Mouse (Mus musculus) Patski (cell line): ENCODE data around the gene Rapgef4. TPM values are rescaled to one million over a fixed set of nuclear protein-coding genes. Genes with fewer than 3 reads are reported as not detected.

Source experiments
- ATAC-seq: fragments of 100-300 bp; one replicate; pipeline ENCODE4 v1.8.0; 2021
- CTCF ChIA-PET: fragments of 350-600 bp; sonication (Branson Sonifier 250); formaldehyde crosslinking; loops from one replicate; lab custom pipeline; 2022; ENCODE audit warnings: inconsistent platforms; lab: Charles Lee
- POLR2A ChIA-PET: fragments of 350-600 bp; sonication (Branson Sonifier 250); formaldehyde crosslinking; loops from one replicate; lab custom pipeline; 2022; ENCODE audit warnings: antibody characterized with exemption, inconsistent platforms; lab: Charles Lee
- DNase-seq: peaks from one replicate; pipeline ENCODE4 v3.0.0-alpha.2; 2011; ENCODE audit warnings: low read depth, low spot score
- H3K27me3 ChIP-seq: fragments of 371-371 bp; one replicate; pipeline ENCODE4 v1.5.1; 2021
- CTCF ChIP-seq: fragments of 100-300 bp; IDR thresholded peaks from one replicate; pipeline ENCODE4 v1.5.1; 2021
- in situ Hi-C: fragments of 300-500 bp; cut with MboI; formaldehyde crosslinking; loops from 3 replicates; pipeline ENCODE4 v1.11.1; 2018; ENCODE audit warnings: low pct_unique_long_range_greater_than_20kb, mixed read lengths
- polyA plus RNA-seq: library from polyadenylated mRNA; unstranded; gene quantifications from one replicate; pipeline ENCODE4 v1.2.3, GENCODE M21; 2021

Rapgef4 gene
- polyA plus RNA-seq, 1 experiment from 2014 or later = 0.23 TPM

GRCm38 (mm10) chr2:72003756-72004525, 22.9 kb downstream of the Rapgef4 start:
- TF ChIP-seq CTCF = no peak
- ChIA-PET POLR2A (no interaction called here), CTCF (interaction anchor here (1.0 kb wide), 1 partner anchor 18 kb away, joined by 3 read pairs; no protein-coding TSS in a partner anchor)
- in situ Hi-C loops = no loop called here
- no peak for DNase-seq
- no peaks in the 10 kb centered on the region for H3K27me3 ChIP-seq
- ATAC-seq = no peak

- ChIA-PET POLR2A (no interaction called here), CTCF (no interaction called here)
- in situ Hi-C loops = no loop called here
- no peak for TF ChIP-seq CTCF
- DNase-seq (no peak), ATAC-seq (no peak)
- H3K27me3 ChIP-seq = no peaks in the 10 kb centered on the region
Measured at GRCm38 (mm10) chr2:72005051-72005450, 24.0 kb downstream of the Rapgef4 start.

GRCm38 (mm10) chr2:72009446-72010218, 28.6 kb downstream of the Rapgef4 start:
- ChIA-PET POLR2A (no interaction called here), CTCF (no interaction called here)
- ATAC-seq (no peak), DNase-seq (no peak)
- in situ Hi-C loops = no loop called here
- no peak for TF ChIP-seq CTCF
- no peaks in the 10 kb centered on the region for H3K27me3 ChIP-seq

- H3K27me3 ChIP-seq = no peaks in the 10 kb centered on the region
- TF ChIP-seq CTCF = no peak
- DNase-seq (no peak), ATAC-seq (no peak)
- ChIA-PET POLR2A (no interaction called here), CTCF (no interaction called here)
- in situ Hi-C loops = no loop called here
Measured at GRCm38 (mm10) chr2:72015366-72015765, 34.3 kb downstream of the Rapgef4 start.

GRCm38 (mm10) chr2:72016013-72016412, 35.0 kb downstream of the Rapgef4 start:
- no peaks in the 10 kb centered on the region for H3K27me3 ChIP-seq
- no peak for DNase-seq
- in situ Hi-C loops = no loop called here
- CTCF ChIA-PET = no interaction called here
- POLR2A ChIA-PET = no interaction called here
- no peak for TF ChIP-seq CTCF
- ATAC-seq = no peak

GRCm38 (mm10) chr2:72017168-72017567, 36.1 kb downstream of the Rapgef4 start:
- ChIA-PET POLR2A (no interaction called here), CTCF (no interaction called here)
- no peak for TF ChIP-seq CTCF
- ATAC-seq = no peak
- no peak for DNase-seq
- in situ Hi-C loops = no loop called here
- H3K27me3 ChIP-seq = no peaks in the 10 kb centered on the region

GRCm38 (mm10) chr2:72018736-72019135, 37.7 kb downstream of the Rapgef4 start:
- ATAC-seq = no peak
- in situ Hi-C loops = no loop called here
- CTCF ChIA-PET = no interaction called here
- DNase-seq = no peak
- no peaks in the 10 kb centered on the region for H3K27me3 ChIP-seq
- POLR2A ChIA-PET = no interaction called here
- no peak for TF ChIP-seq CTCF

GRCm38 (mm10) chr2:72020755-72021154, 39.7 kb downstream of the Rapgef4 start:
- TF ChIP-seq CTCF = no peak
- ATAC-seq (no peak), DNase-seq (no peak)
- CTCF ChIA-PET = interaction anchor here (1.8 kb wide), 1 partner anchor 18 kb away, joined by 3 read pairs; no protein-coding TSS in a partner anchor
- H3K27me3 ChIP-seq = no peaks in the 10 kb centered on the region
- in situ Hi-C loops = no loop called here
- POLR2A ChIA-PET = no interaction called here

- in situ Hi-C loops = no loop called here
- H3K27me3 ChIP-seq = no peaks in the 10 kb centered on the region
- DNase-seq (no peak), ATAC-seq (no peak)
- POLR2A ChIA-PET = interaction anchor here (0.8 to 1.3 kb wide), 2 partner anchors 64 to 277 kb away, joined by 3 to 6 read pairs; no protein-coding TSS in a partner anchor
- no peak for TF ChIP-seq CTCF
- CTCF ChIA-PET = interaction anchor here (1.0 to 1.8 kb wide), 2 partner anchors 14 to 18 kb away, joined by 3 read pairs; no protein-coding TSS in a partner anchor
Measured at GRCm38 (mm10) chr2:72021440-72021839, 40.4 kb downstream of the Rapgef4 start.

- DNase-seq (no peak), ATAC-seq (peak; percentile 57)
- TF ChIP-seq CTCF = peak; percentile 47
- no peaks in the 10 kb centered on the region for H3K27me3 ChIP-seq
- ChIA-PET POLR2A (interaction anchor here (0.8 to 1.3 kb wide), 2 partner anchors 65 to 276 kb away, joined by 3 to 6 read pairs; no protein-coding TSS in a partner anchor), CTCF (interaction anchor here (1.0 to 1.8 kb wide), 4 partner anchors 13 to 19 kb away, joined by 3 read pairs; no protein-coding TSS in a partner anchor)
- in situ Hi-C loops = no loop called here
Measured at GRCm38 (mm10) chr2:72021845-72022244, 40.8 kb downstream of the Rapgef4 start.
